Mouse (Mus musculus): ENCODE measurements around the gene Csta1. TPM values are rescaled to one million over a fixed set of nuclear protein-coding genes. Genes with fewer than 3 reads are reported as not detected.
"Not testable (repeated sequence)": the region's sequence is repeated elsewhere in the genome, so short reads cannot be mapped to it uniquely, and the experiment has no call there.

Csta1 gene
- polyA plus RNA-seq, 1 experiment = not detected

DNA sequence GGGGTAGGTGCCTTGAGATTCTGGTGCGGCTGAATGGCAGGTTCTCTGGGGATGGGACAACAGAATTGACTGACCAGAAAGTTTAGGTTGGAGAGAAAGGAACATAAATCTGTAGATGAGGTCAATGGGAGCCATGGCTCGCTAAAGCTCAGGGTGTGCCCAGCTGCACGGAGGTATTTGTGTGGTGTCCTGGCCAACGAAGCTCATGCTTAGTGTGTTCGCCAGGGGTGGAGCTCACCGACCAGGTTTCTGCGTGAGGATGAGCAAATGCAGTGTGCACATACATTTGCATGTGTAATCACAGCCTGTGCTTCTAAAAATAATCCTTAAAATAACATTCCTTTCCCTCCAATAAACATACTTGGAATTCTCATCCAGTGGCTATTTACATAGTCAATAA, 2.9 kb downstream of the Csta1 start:
- no peaks in the 10 kb centered on the region for H3K9me3 ChIP-seq (replicated peaks; ENCODE audit: control insufficient read depth, insufficient read depth, low read length, poor library complexity, severe bottlenecking)
- no peak overlapping the region for H3K9ac ChIP-seq (ENCODE audit: low read depth, poor library complexity, severe bottlenecking)
- H3K27ac ChIP-seq (ENCODE audit: insufficient read depth, low read length) = no peak overlapping the region
- no peaks in the 10 kb centered on the region for H3K36me3 ChIP-seq (ENCODE audit: control insufficient read depth, insufficient read depth, low read length, poor library complexity, severe bottlenecking)
- H3K4me3 ChIP-seq (ENCODE audit: low read depth, low read length) = no peak overlapping the region
- H3K27me3 ChIP-seq (ENCODE audit: control insufficient read depth, insufficient read depth, low read length, poor library complexity, severe bottlenecking) = no peaks in the 10 kb centered on the region
- H3K4me1 ChIP-seq (ENCODE audit: control insufficient read depth, insufficient read depth, low read length) = no peaks in the 10 kb centered on the region
- TF ChIP-seq CTCF (IDR thresholded peaks at IDR 0.05; ENCODE audit: low read depth, low read length) = no peak
- TF ChIP-seq POLR2A (IDR thresholded peaks at IDR 0.05; ENCODE audit: insufficient read depth, low read length) = no peak

DNA sequence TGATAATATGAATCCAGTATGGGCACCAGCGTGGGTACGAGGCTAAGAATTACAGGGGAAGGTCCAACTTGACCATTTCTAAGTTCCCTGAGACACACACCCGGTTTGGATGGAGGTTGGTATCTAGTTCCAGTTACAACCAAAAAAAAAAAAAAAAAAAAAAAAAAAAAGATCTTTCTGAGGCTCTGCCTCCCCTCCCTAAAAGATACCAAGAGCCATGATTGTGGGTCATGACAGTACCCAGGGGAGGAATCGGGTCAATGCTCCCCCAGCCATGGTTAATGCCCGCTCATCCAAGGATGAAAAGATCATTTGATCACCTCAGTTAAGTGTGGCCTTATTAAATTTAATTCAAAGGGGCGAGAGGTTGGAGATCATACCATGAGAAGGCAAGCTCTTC, 15.3 kb downstream of the Csta1 start:
- not testable (repeated sequence) for H3K36me3 ChIP-seq (ENCODE audit: control insufficient read depth, insufficient read depth, low read length, poor library complexity, severe bottlenecking); H3K27me3 ChIP-seq (ENCODE audit: control insufficient read depth, insufficient read depth, low read length, poor library complexity, severe bottlenecking); H3K4me1 ChIP-seq (ENCODE audit: control insufficient read depth, insufficient read depth, low read length)

DNA sequence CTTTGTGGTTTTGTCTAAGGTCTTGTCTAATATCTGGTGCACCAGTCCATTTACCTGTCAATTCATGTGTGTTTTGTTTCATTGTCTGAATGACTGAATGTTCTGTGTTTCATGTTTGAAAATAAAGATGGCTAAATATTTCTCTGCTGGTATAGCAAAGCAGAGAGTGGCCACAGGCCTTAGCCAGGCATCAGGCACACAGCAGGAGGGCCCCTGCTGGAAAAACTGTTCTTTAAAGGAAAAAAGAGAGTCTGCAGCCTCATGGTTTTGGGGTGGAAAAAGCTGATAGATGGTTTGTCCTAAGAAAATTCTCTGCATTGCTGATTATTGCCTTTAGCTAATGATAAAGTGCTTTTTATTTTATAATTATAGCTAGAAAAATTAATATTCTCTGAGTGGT, 19.6 kb downstream of the Csta1 start:
- not testable (repeated sequence) for H3K36me3 ChIP-seq (ENCODE audit: control insufficient read depth, insufficient read depth, low read length, poor library complexity, severe bottlenecking); H3K4me3 ChIP-seq (ENCODE audit: low read depth, low read length); H3K27me3 ChIP-seq (ENCODE audit: control insufficient read depth, insufficient read depth, low read length, poor library complexity, severe bottlenecking); H3K9ac ChIP-seq (ENCODE audit: low read depth, poor library complexity, severe bottlenecking); H3K27ac ChIP-seq (ENCODE audit: insufficient read depth, low read length); H3K4me1 ChIP-seq (ENCODE audit: control insufficient read depth, insufficient read depth, low read length)
- peaks cover 27% of the 10 kb centered on the region for H3K9me3 ChIP-seq (replicated peaks; ENCODE audit: control insufficient read depth, insufficient read depth, low read length, poor library complexity, severe bottlenecking)

More for the DNA sequence above, 15.3 kb downstream of the Csta1 start:
- H3K27ac ChIP-seq (ENCODE audit: insufficient read depth, low read length); H3K9ac ChIP-seq (ENCODE audit: low read depth, poor library complexity, severe bottlenecking); H3K4me3 ChIP-seq (ENCODE audit: low read depth, low read length): not testable (repeated sequence)
- H3K9me3 ChIP-seq (replicated peaks; ENCODE audit: control insufficient read depth, insufficient read depth, low read length, poor library complexity, severe bottlenecking) = peaks cover 31% of the 10 kb centered on the region

DNA sequence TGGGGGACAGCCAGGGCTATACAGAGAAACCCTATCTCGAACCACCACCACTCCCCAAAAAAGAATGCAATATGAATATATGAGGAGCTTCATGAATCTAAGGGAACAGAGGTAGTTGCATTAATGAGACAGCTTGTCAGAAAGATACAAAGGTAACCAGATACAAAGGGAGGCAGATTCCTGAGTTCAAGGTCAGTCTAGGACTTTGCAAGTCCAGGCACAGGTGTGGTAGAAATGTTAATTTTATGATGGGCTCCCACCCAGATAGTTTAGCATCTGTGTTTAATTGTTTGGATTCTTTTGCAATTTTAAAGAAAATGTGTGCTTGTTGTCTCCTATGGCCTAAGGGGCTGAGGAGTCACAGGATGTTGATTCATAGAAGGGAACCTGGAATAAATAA, 28.8 kb downstream of the Csta1 start:
- Histone ChIP-seq H3K9ac (ENCODE audit: low read depth, poor library complexity, severe bottlenecking) (no peak overlapping the region), H3K36me3 (ENCODE audit: control insufficient read depth, insufficient read depth, low read length, poor library complexity, severe bottlenecking) (no peaks in the 10 kb centered on the region), H3K9me3 (replicated peaks; ENCODE audit: control insufficient read depth, insufficient read depth, low read length, poor library complexity, severe bottlenecking) (peaks cover 25% of the 10 kb centered on the region), H3K4me3 (ENCODE audit: low read depth, low read length) (no peak overlapping the region), H3K4me1 (ENCODE audit: control insufficient read depth, insufficient read depth, low read length) (no peaks in the 10 kb centered on the region), H3K27me3 (ENCODE audit: control insufficient read depth, insufficient read depth, low read length, poor library complexity, severe bottlenecking) (no peaks in the 10 kb centered on the region), H3K27ac (ENCODE audit: insufficient read depth, low read length) (peak overlapping the region; percentile 51; the same call in 1 of the 2 replicates)
- TF ChIP-seq POLR2A (IDR thresholded peaks at IDR 0.05; ENCODE audit: insufficient read depth, low read length) (no peak), EP300 (IDR thresholded peaks at IDR 0.05; ENCODE audit: insufficient read depth, low read depth, low read length) (no peak), CTCF (IDR thresholded peaks at IDR 0.05; ENCODE audit: low read depth, low read length) (no peak)

DNA sequence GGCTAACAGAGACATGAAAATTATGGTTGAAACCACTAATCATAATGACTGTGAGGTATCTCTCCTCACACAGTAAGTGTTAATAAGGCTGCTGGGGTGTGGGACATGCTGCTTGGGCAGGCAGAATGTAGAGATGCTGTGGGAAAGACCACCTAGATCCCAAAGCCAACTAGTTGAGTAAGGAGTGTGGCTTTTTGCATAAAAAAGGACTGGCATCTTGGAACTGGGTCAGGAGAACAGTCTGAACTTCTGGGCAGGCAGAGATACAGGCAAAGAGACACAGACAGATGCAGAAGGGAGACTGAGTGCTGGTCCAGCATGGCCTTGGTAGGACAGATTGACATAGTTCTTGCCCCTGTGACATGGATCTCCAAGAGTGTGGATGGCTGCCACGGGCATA, 29.5 kb downstream of the Csta1 start:
- no peaks in the 10 kb centered on the region for H3K27me3 ChIP-seq (ENCODE audit: control insufficient read depth, insufficient read depth, low read length, poor library complexity, severe bottlenecking)
- no peaks in the 10 kb centered on the region for H3K4me1 ChIP-seq (ENCODE audit: control insufficient read depth, insufficient read depth, low read length)
- no peak overlapping the region for H3K27ac ChIP-seq (ENCODE audit: insufficient read depth, low read length)
- no peak for TF ChIP-seq CTCF (IDR thresholded peaks at IDR 0.05; ENCODE audit: low read depth, low read length)
- no peak for TF ChIP-seq POLR2A (IDR thresholded peaks at IDR 0.05; ENCODE audit: insufficient read depth, low read length)
- TF ChIP-seq EP300 (IDR thresholded peaks at IDR 0.05; ENCODE audit: insufficient read depth, low read depth, low read length) = no peak
- H3K36me3 ChIP-seq (ENCODE audit: control insufficient read depth, insufficient read depth, low read length, poor library complexity, severe bottlenecking) = no peaks in the 10 kb centered on the region
- no peak overlapping the region for H3K9ac ChIP-seq (ENCODE audit: low read depth, poor library complexity, severe bottlenecking)
- H3K4me3 ChIP-seq (ENCODE audit: low read depth, low read length) = no peak overlapping the region
- peaks cover 25% of the 10 kb centered on the region for H3K9me3 ChIP-seq (replicated peaks; ENCODE audit: control insufficient read depth, insufficient read depth, low read length, poor library complexity, severe bottlenecking)

DNA sequence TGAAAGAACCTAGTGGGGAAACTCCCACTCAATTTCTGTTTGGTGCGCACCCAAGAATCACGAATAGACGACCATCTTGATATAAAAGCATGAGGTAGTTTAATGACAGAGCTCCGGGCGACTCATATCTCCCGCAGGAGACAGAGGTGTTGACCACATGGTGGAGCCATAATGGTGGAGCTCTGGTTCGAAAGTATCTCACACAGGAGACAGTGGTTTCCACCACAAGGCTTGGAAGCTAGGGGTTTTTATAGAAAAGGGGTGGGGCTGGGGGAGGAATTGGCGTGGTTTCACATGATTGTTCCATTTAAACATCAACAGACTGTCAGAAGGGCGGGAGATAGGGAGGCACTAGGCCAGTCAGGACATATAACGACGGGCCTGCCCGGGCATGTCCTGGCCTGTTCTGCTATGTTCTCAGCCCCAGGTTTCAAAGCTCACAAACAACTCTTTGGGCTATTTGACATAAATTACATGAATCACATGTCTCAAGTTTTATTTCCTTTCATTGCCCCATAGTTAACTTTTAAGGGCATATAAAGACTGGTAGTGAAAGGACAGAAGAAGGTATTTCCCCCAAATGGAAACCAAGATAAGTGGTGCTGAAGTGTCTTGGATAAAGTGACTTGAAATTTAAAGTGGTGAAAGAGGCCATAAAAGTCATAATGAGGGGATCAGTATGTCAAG, 33.1 kb downstream of the Csta1 start:
- peak overlapping the region; percentile 83 for H3K27ac ChIP-seq (ENCODE audit: insufficient read depth, low read length)
- not testable (repeated sequence) for H3K4me3 ChIP-seq (ENCODE audit: low read depth, low read length); H3K27me3 ChIP-seq (ENCODE audit: control insufficient read depth, insufficient read depth, low read length, poor library complexity, severe bottlenecking); H3K4me1 ChIP-seq (ENCODE audit: control insufficient read depth, insufficient read depth, low read length); H3K9ac ChIP-seq (ENCODE audit: low read depth, poor library complexity, severe bottlenecking); H3K36me3 ChIP-seq (ENCODE audit: control insufficient read depth, insufficient read depth, low read length, poor library complexity, severe bottlenecking)
- H3K9me3 ChIP-seq (replicated peaks; ENCODE audit: control insufficient read depth, insufficient read depth, low read length, poor library complexity, severe bottlenecking) = peaks cover 20% of the 10 kb centered on the region

Data from ES-Bruce4 (cell line).